Mouse (Mus musculus): ENCODE measurements at regions not wholly inside any gene's neighbourhood (a gene's known extent, or its start where the extent isn't known, plus 50 kb on each side); places are given as distances from the start of the nearest gene placed in this dataset.
"Not testable (repeated sequence)": the region's sequence is repeated elsewhere in the genome, so short reads cannot be mapped to it uniquely, and the experiment has no call there.

DNA sequence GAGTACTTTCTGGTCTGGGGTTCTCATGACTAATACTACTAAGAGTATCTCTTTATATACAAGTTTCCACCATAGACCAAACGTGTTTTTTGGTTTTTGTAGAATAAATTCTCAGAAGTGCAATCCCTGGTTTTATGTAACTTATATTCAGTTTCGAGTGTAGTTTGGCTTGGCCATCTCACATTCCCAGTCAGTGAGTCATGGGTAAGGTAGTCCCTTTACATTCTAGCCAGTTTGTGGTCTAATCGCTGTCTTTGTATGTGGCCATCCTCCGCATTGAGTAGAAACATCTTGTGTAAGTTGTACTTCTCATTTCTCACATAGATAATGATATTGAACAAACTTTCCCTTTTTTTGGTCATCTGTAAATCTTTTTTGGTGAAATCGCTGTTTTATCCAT lies 88.3 kb downstream of the Anxa5 start:
- H3K27ac ChIP-seq: no peak overlapping the region
- WGBS: 92% methylated on average over 5 of the region's 5 CpGs

DNA sequence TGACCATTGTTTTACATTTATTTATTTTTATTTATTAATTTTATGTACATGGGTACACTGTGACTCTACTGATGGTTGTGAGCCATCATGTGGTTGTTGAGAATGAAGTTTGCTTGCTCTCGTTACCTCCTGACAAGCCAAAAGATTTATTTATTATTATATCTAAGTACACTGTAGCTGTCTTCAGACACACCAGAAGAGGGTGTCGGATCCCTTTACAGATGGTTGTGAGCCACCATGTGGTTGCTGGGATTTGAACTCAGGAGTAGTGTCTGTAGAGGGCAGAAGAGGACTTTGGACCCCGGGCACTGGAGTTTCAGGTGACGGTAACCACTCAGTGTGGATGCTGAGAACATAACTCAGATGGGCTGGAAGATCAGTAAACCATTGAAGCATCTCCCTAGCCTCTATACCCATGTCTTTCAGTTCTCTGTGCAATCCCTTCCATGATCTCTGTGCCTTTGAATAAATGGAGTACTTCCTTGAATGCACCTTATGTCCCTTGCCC lies 92.2 kb downstream of the Anxa5 start:
- Histone ChIP-seq H3K27me3 (no peaks in the 10 kb centered on the region), H3K27ac (no peak overlapping the region), H3K4me1 (no peaks in the 10 kb centered on the region), H3K9ac (no peak overlapping the region), H3K36me3 (replicated peaks) (no peaks in the 10 kb centered on the region), H3K9me3 (no peaks in the 10 kb centered on the region), H3K4me2 (no peak overlapping the region), H3K4me3 (replicated peaks) (no peak overlapping the region)
- WGBS: 87% methylated on average over 4 of the region's 4 CpGs
- ATAC-seq (ENCODE audit: low FRiP score): no peak

More for the DNA sequence above, 88.3 kb downstream of the Anxa5 start:
- Histone ChIP-seq H3K4me1 (no peaks in the 10 kb centered on the region), H3K27me3 (no peaks in the 10 kb centered on the region), H3K9me3 (no peaks in the 10 kb centered on the region), H3K36me3 (replicated peaks) (no peaks in the 10 kb centered on the region), H3K9ac (no peak overlapping the region), H3K4me3 (replicated peaks) (no peak overlapping the region), H3K4me2 (no peak overlapping the region)
- ATAC-seq (ENCODE audit: low FRiP score): no peak

DNA sequence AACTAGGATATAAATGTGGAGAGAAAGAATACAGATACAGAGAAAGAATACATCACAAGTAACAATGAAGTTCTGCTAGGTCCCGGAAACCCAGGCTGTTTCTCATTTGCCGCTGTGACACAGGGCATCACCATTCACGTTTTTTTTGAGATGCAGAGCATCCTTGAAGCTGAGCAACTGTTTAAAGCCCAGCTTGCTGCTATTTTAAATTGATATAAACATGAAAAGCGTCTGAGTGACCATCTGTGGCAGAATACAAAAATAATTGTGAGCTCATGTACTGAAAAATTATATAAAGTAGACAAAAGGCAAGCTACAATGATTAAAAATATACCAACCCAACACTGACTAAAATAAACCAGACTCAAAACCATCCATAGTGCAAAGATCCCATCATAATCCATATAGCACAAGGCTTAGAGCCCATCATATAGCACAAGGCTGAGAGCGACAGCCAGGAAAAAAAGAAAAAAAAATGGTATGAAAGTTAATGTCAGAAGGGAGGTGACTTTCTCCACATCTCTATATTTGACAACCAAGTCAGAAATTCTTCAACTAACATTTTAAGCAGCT lies 94.0 kb downstream of the Anxa5 start:
- Histone ChIP-seq H3K4me2 (no peak overlapping the region), H3K27me3 (no peaks in the 10 kb centered on the region), H3K4me1 (no peaks in the 10 kb centered on the region), H3K27ac (no peak overlapping the region), H3K4me3 (replicated peaks) (no peak overlapping the region), H3K36me3 (replicated peaks) (no peaks in the 10 kb centered on the region), H3K9ac (no peak overlapping the region), H3K9me3 (no peaks in the 10 kb centered on the region)
- no peak for ATAC-seq (ENCODE audit: low FRiP score)
- 78% methylated on average over 5 of the region's 5 CpGs for WGBS

DNA sequence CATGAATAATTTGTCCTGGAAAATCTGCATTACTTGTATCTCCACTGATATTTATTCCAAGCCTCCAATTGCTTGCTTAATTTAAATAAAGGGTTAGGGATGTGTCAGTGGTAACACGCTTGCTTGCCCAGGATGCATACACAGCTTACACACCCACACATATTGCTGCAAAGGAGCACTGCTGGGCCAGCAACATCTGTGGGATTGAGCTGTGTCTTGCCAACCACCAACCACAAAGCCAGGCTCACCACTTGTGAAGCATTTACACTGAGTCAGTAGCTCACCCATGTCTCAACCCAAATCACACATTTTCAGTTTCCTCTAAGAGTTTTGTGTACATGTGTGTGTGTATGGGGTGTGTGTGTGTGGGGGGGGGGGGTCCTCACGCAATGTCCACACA lies 100.0 kb downstream of the Anxa5 start:
- Histone ChIP-seq H3K4me2 (no peak overlapping the region), H3K4me3 (replicated peaks) (no peak overlapping the region), H3K4me1 (no peaks in the 10 kb centered on the region), H3K36me3 (replicated peaks) (no peaks in the 10 kb centered on the region), H3K27ac (no peak overlapping the region), H3K9ac (no peak overlapping the region), H3K9me3 (no peaks in the 10 kb centered on the region), H3K27me3 (no peaks in the 10 kb centered on the region)
- no peak for ATAC-seq (ENCODE audit: low FRiP score)
- WGBS: 82% methylated on average over 2 of the region's 2 CpGs

DNA sequence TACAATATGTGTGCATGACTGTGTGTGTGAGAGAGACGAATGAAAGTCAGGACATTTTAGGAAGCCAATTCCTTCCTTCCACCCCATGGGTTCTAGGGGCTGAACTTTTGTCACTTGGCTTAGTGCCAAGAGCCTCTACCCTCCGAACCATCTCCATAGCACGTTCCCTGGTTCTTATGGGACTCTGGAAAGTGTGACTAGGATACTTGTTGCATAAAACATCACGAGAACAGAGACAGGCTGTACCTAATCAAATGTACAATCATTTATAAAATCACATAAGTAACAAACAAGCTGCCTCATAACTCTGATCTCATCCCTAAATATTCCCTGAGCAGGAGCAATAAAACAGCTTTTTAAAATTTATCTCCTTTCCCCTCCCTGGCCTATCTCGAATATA lies 100.8 kb downstream of the Anxa5 start:
- Histone ChIP-seq H3K4me2 (no peak overlapping the region), H3K4me3 (replicated peaks) (no peak overlapping the region), H3K4me1 (no peaks in the 10 kb centered on the region), H3K27ac (no peak overlapping the region), H3K36me3 (replicated peaks) (no peaks in the 10 kb centered on the region), H3K9me3 (no peaks in the 10 kb centered on the region), H3K27me3 (no peaks in the 10 kb centered on the region), H3K9ac (no peak overlapping the region)
- ATAC-seq (ENCODE audit: low FRiP score): no peak
- WGBS: 83% methylated on average over 5 of the region's 5 CpGs

DNA sequence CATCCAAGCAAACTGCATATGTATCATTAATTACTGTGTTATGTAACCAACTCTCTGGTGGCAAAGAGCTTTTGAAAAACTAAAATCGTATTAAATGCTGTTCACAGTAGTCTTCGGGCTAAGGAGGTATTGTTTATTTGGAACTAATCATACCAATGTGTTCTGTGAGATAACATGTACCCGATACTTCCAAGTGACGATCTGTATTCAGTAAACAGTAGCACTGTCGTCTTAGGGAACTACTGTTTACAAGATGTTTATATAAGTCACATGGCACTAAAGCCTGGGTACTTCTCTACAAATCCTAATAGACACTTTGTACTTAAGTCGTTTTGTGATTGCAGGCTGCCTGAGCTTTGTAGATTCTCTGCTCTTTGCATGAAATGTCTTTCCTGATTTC lies 114.8 kb downstream of the Anxa5 start:
- Histone ChIP-seq H3K9me3 (no peaks in the 10 kb centered on the region), H3K27ac (no peak overlapping the region), H3K27me3 (no peaks in the 10 kb centered on the region), H3K9ac (no peak overlapping the region), H3K4me2 (no peak overlapping the region), H3K4me1 (no peaks in the 10 kb centered on the region), H3K4me3 (replicated peaks) (no peak overlapping the region), H3K36me3 (replicated peaks) (no peaks in the 10 kb centered on the region)
- 89% methylated on average over 6 of the region's 6 CpGs for WGBS
- no peak for ATAC-seq (ENCODE audit: low FRiP score)

DNA sequence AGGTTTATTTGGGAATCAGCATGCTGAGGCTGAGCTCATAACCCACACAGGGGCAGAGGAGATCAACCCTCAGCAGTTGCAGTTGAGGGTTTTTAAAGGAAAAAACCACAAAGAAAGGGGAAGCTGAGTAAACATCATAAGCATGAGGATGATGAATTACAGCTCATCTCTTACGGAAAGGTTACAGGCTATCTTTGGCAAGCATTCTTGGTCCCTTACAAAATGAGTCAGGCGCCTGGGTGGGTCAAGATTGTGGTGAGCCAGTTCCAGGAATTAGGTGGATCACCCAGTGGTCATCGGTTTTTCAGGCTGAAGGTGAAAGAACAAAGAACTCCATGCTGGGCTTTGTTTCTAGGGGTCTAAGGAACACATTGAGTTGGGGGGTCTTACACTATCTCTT lies 121.5 kb downstream of the Anxa5 start:
- not testable (repeated sequence) for H3K27ac ChIP-seq; H3K4me2 ChIP-seq; H3K9me3 ChIP-seq; H3K27me3 ChIP-seq; H3K36me3 ChIP-seq (replicated peaks); H3K4me1 ChIP-seq; H3K9ac ChIP-seq; ATAC-seq (ENCODE audit: low FRiP score); H3K4me3 ChIP-seq (replicated peaks)
- WGBS: 88% methylated on average over 3 of the region's 3 CpGs

DNA sequence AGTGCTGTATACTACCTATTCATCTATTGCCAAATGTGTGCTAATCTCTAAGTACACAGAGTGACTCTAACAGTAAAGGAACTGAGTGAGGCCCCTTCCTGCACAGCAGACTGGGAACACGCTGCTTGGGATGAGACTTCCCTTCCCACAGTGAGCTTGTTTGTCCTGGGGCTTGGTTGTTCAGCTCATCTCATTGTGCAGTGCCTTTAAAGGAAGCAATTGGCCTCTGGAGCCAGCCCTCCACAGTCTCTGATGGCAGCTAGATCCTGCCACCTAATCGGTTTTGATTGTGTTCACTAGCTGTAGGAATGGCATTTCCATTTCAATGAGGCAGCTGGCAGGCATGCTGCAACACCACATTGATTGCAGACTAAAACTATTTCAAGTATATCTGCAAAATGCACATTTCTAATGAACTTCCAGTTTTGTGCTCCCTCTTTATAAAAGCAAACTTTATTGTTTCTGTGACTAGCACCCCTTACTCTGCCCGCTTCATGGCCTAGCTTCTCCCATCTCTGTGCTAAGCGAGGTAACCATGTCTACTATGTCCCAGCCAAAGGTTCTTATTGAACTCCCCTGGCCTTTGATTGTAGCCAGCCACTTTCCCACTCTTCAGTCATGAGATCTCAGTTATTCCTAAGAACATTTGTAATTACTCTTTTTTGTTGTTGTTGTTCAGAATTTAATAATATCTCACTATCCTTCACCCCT lies 123.5 kb downstream of the Anxa5 start:
- H3K4me3 ChIP-seq (replicated peaks): no peak overlapping the region
- no peak overlapping the region for H3K4me2 ChIP-seq
- 20% methylated on average over 4 of the region's 4 CpGs for WGBS
- no peaks in the 10 kb centered on the region for H3K9me3 ChIP-seq
- no peak overlapping the region for H3K9ac ChIP-seq
- ATAC-seq (ENCODE audit: low FRiP score): peak; percentile 89
- no peaks in the 10 kb centered on the region for H3K36me3 ChIP-seq (replicated peaks)
- H3K4me1 ChIP-seq: peaks cover 10% of the 10 kb centered on the region
- H3K27ac ChIP-seq: peak overlapping the region; percentile 75
- H3K27me3 ChIP-seq: no peaks in the 10 kb centered on the region

DNA sequence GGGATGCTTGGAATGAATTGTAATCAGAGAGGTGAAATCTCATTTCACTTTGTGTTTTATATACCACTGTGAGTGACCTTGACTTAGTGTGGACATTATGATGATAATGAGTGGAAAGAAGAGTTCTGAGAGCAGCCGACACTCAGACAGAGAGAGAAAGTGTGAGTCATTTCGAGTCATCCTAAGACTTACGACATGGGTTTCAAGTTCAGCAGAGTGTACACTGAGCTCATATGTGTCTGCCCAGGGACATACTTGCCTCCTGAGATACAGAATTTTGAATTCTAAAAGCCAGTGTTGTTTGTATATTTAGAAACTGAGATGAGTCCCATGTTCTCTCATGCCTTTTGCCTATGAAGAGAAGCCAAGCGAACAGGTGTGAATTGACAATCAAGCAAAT lies 126.6 kb downstream of the Anxa5 start:
- H3K9ac ChIP-seq: no peak overlapping the region
- 85% methylated on average over 4 of the region's 4 CpGs for WGBS
- H3K4me1 ChIP-seq: peaks cover 10% of the 10 kb centered on the region
- H3K36me3 ChIP-seq (replicated peaks): no peaks in the 10 kb centered on the region
- H3K27ac ChIP-seq: no peak overlapping the region
- no peak overlapping the region for H3K4me2 ChIP-seq
- ATAC-seq (ENCODE audit: low FRiP score): no peak
- H3K27me3 ChIP-seq: no peaks in the 10 kb centered on the region
- no peaks in the 10 kb centered on the region for H3K9me3 ChIP-seq
- H3K4me3 ChIP-seq (replicated peaks): no peak overlapping the region

DNA sequence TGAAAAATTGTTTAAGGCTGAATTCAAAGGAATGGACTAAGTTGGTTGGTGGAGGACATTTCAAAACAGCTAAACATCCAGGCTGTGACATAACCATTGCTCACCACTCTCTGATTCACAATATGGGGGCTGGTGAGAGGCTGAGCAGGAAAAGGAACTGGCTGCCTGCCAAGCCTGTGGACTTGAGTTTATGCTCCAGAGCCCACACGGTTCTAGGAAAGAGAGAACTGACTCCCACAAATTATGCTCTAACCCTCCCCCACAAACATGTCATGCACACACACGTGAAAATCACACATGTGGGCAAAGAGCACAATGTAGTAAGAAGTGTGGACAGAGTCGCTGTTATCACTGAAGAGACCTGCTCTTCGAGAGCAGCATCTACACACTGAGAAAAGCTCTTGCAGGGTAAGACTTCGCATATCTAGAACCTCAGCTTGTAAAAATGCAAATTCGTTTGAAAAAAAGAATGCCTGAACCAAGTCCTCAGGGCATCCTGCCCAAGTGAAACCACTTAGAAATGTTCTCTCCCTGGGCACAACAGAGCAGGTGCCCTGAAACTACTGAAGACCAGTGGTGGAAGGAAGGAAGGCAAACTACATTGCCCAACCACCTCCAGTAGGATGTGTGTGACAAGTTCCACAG lies 118.9 kb upstream of the Qrfpr start:
- Histone ChIP-seq H3K27me3 (no peaks in the 10 kb centered on the region), H3K9ac (no peak overlapping the region), H3K4me1 (no peaks in the 10 kb centered on the region), H3K27ac (no peak overlapping the region), H3K9me3 (no peaks in the 10 kb centered on the region), H3K4me2 (no peak overlapping the region), H3K36me3 (replicated peaks) (no peaks in the 10 kb centered on the region), H3K4me3 (replicated peaks) (no peak overlapping the region)
- WGBS: 82% methylated on average over 6 of the region's 6 CpGs
- ATAC-seq (ENCODE audit: low FRiP score): no peak

DNA sequence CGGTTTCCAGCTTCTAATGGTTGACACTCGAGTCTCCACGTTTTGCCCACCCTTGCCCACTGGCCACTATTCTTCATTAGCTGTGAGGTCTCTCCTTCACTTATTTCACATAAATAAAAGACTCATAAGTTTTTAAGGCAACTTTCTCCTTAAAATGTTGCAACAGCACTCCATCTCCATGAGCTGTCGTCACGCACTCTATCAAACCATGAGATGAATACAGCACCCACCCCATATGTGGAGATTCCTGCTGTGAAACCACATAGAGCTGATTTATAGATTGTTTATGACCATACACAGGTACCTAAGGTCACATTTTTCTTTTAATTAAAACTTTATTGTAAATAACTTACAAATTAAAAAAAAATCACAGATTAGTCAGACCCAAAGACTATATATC lies 117.5 kb upstream of the Qrfpr start:
- WGBS: 95% methylated on average over 5 of the region's 5 CpGs
- no peak for ATAC-seq (ENCODE audit: low FRiP score)

DNA sequence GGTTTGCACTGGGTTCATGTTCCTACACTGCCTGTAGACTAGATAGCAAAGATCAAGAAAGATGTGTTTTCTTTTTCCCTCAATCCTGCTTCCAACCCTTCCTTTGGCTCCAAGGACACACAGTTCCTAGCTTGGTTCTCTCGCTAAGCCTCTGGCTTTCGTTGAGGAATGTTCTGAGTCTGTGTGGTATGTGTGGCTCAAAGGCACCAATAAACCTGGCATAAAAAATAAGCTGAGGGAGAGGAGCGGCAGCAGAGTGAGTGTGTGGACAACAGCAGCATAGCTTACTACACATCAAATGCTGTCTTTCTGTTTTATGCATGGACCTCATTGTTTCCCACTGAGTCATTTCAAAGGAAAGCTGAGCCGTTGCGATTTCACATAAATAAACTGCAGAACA lies 112.2 kb upstream of the Qrfpr start:
- Histone ChIP-seq H3K4me1 (no peaks in the 10 kb centered on the region), H3K27ac (no peak overlapping the region), H3K36me3 (replicated peaks) (no peaks in the 10 kb centered on the region), H3K27me3 (no peaks in the 10 kb centered on the region), H3K9me3 (no peaks in the 10 kb centered on the region), H3K4me3 (replicated peaks) (no peak overlapping the region), H3K4me2 (no peak overlapping the region), H3K9ac (no peak overlapping the region)
- WGBS: 77% methylated on average over 5 of the region's 5 CpGs
- no peak for ATAC-seq (ENCODE audit: low FRiP score)

More for the DNA sequence above, 117.5 kb upstream of the Qrfpr start:
- Histone ChIP-seq H3K9ac (no peak overlapping the region), H3K9me3 (no peaks in the 10 kb centered on the region), H3K4me2 (no peak overlapping the region), H3K4me3 (replicated peaks) (no peak overlapping the region), H3K36me3 (replicated peaks) (no peaks in the 10 kb centered on the region), H3K27ac (no peak overlapping the region), H3K27me3 (no peaks in the 10 kb centered on the region), H3K4me1 (no peaks in the 10 kb centered on the region)

DNA sequence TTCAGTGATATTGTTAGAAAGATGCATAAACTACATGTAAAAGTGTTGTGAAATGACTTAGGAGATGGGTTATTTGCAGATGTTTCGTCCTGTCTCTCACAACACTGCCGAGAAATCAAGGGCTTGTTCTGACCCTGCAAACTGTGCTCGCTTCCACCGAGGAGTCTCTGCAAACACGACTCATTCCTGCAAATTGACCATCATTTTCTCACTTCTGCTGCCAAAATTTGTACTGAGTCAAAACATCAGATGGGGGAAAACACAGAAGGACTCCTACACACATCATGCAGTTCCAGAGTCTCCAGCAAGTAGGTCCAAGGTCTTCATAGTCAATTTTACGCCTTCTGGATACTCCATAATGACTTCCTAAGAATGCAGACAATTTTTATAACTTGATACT lies 109.9 kb upstream of the Qrfpr start:
- no peak for ATAC-seq (ENCODE audit: low FRiP score)
- Histone ChIP-seq H3K27me3 (no peaks in the 10 kb centered on the region), H3K9ac (no peak overlapping the region), H3K4me2 (no peak overlapping the region), H3K36me3 (replicated peaks) (no peaks in the 10 kb centered on the region), H3K9me3 (no peaks in the 10 kb centered on the region), H3K4me3 (replicated peaks) (no peak overlapping the region), H3K4me1 (no peaks in the 10 kb centered on the region), H3K27ac (no peak overlapping the region)
- 96% methylated on average over 6 of the region's 6 CpGs for WGBS

All from forebrain, embryonic 12.5 days (tissue).